Mouse (Mus musculus) ES-E14 (cell line): ENCODE results near the gene Itpk1. TPM values are rescaled to one million over a fixed set of nuclear protein-coding genes. Genes with fewer than 3 reads are reported as not detected.

Experiments used
- DNase-seq: peaks from one replicate; pipeline ENCODE4 v3.0.0-alpha.2; 2013; ENCODE audit warnings: low read depth, low spot score
- H3K27ac ChIP-seq: 2 replicates; pipeline ENCODE4 v1.5.1; 2012; ENCODE audit warnings: low read depth, mild to moderate bottlenecking, low read length, moderate library complexity, mixed read lengths; ENCODE audit not compliant: poor library complexity, insufficient read depth, severe bottlenecking
- H3K36me3 ChIP-seq: 2 replicates; pipeline ENCODE4 v1.6.1; 2012; ENCODE audit warnings: mild to moderate bottlenecking, low read length, moderate library complexity, mixed read lengths; ENCODE audit not compliant: control insufficient read depth, poor library complexity, insufficient read depth, severe bottlenecking
- H3K4me1 ChIP-seq, 2 experiments: fragments of 150-350 bp in 1 of 2; sonication (generic) in 1 of 2; 2 replicates each; pipeline ENCODE4 v1.6.1; 2012; ENCODE audit warnings: low read length in 2 of 2, mild to moderate bottlenecking in 1 of 2, mixed read lengths in 1 of 2; ENCODE audit not compliant: control insufficient read depth in 2 of 2, insufficient read depth in 2 of 2, poor library complexity in 1 of 2
- H3K4me3 ChIP-seq, 2 experiments: fragments of 150-350 bp in 1 of 2; sonication (generic) in 1 of 2; 2 replicates each; pipeline ENCODE4 v1.5.1; 2012; ENCODE audit warnings: low read length in 2 of 2, low read depth in 1 of 2, mild to moderate bottlenecking in 1 of 2, mixed read lengths in 1 of 2; ENCODE audit not compliant: insufficient read depth in 1 of 2, poor library complexity in 1 of 2, severe bottlenecking in 1 of 2
- H3K9ac ChIP-seq: 2 replicates; pipeline ENCODE4 v1.6.1; 2012; ENCODE audit warnings: low read depth, mild to moderate bottlenecking, low read length, mixed read lengths; ENCODE audit not compliant: poor library complexity, insufficient read depth, severe bottlenecking
- H3K9me3 ChIP-seq: fragments of 150-350 bp; sonication (generic); 2 replicates; pipeline ENCODE4 v1.6.1; 2012; ENCODE audit warnings: low read depth, mild to moderate bottlenecking, low read length; ENCODE audit not compliant: control insufficient read depth, insufficient read depth
- CHD2 ChIP-seq: IDR thresholded peaks from 2 replicates; pipeline ENCODE4 v1.6.1; 2014; ENCODE audit warnings: mild to moderate bottlenecking, low read depth, low read length, inconsistent platforms
- HCFC1 ChIP-seq: IDR thresholded peaks from 2 replicates; pipeline ENCODE4 v1.6.1; 2012; ENCODE audit warnings: low read length, inconsistent platforms, borderline replicate concordance; ENCODE audit not compliant: insufficient read depth
- MAFK ChIP-seq: IDR thresholded peaks from 2 replicates; pipeline ENCODE4 v1.6.1; 2014; ENCODE audit warnings: mild to moderate bottlenecking, low read depth, low read length, inconsistent platforms; ENCODE audit not compliant: insufficient read depth
- ZC3H11A ChIP-seq: IDR thresholded peaks from 2 replicates; pipeline ENCODE4 v1.6.1; 2012; ENCODE audit warnings: low read depth, mild to moderate bottlenecking, inconsistent platforms, low read length, borderline replicate concordance
- ZNF384 ChIP-seq: IDR thresholded peaks from 2 replicates; pipeline ENCODE4 v1.6.1; 2012; ENCODE audit warnings: low read depth, low read length, inconsistent platforms
- in situ Hi-C, 2 experiments: fragments of 600-800 bp; cut with MboI; formaldehyde crosslinking; loops; one replicate each; pipeline ENCODE4 v1.15.1; 2025; ENCODE audit warnings: low sequenced_read_pairs in 2 of 2, inconsistent platforms in 1 of 2; ENCODE audit not compliant: unreplicated experiment in 2 of 2
- total RNA-seq: library from RNA; depleted of rRNA; stranded (reverse); fragments of 300-350 nt; gene quantifications from 2 replicates; pipeline ENCODE4 v1.2.3, GENCODE M21; 2012

The Itpk1 gene
- total RNA-seq, 1 experiment, result 33.1 TPM

DNA sequence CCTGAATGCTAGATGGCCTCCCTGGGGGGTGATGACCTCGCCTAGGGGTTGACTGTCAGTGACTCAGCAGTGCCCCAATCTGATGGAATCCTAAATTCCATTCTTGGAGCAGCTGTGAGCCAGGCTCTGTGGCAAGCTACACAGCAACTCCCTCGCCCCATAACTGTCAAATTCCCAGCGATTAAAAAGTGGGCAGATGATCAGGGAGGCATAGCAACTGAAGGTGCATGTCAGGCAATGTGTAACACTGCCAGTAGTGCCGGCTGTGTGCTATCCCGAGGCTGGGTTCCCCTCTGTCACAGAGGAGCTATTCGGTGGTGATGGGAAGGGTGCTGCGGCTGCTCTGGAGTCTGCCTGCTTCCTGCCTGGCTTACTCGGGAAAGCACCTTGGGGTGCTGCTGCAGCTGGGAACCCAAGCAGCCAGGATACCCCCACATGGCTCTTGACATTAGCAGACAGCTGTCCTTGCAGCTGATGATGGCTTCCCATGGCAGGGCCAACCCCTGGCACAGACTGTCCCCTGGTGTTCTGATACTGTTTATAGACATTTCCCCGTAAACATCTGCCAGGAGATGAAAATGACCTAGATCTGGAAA lies 118.3 kb downstream of the Itpk1 start:
- Histone ChIP-seq H3K4me1 (peaks cover 2 to 9% of the 10 kb centered on the region in 2 experiments; a peak in 2 of 4 replicates), H3K4me3 (no peak overlapping the region), H3K9me3 (no peaks in the 10 kb centered on the region), H3K9ac (no peak overlapping the region), H3K36me3 (peaks cover 52% of the 10 kb centered on the region), H3K27ac (no peak overlapping the region)
- no peak for DNase-seq
- TF ChIP-seq ZNF384, result no peak
- TF ChIP-seq ZC3H11A, result no peak
- TF ChIP-seq MAFK, result no peak
- no peak for TF ChIP-seq HCFC1
- no peak for TF ChIP-seq CHD2
- in situ Hi-C loops, result no loop called here

GRCm38 (mm10) chr12:102585390-102585789 lies 119.3 kb downstream of the Itpk1 start:
- no peak overlapping the region; the same call in 1 of the 2 replicates for H3K27ac ChIP-seq
- no peak for DNase-seq
- no peak overlapping the region for H3K4me3 ChIP-seq
- peaks cover 51% of the 10 kb centered on the region for H3K36me3 ChIP-seq
- peaks cover 2 to 5% of the 10 kb centered on the region in 2 experiments; a peak in 2 of 4 replicates for H3K4me1 ChIP-seq
- no peak overlapping the region for H3K9ac ChIP-seq
- in situ Hi-C loops, result no loop called here
- H3K9me3 ChIP-seq, result no peaks in the 10 kb centered on the region
- no peak for TF ChIP-seq ZNF384
- TF ChIP-seq ZC3H11A, result no peak
- TF ChIP-seq MAFK, result no peak
- no peak for TF ChIP-seq CHD2
- no peak for TF ChIP-seq HCFC1

DNA sequence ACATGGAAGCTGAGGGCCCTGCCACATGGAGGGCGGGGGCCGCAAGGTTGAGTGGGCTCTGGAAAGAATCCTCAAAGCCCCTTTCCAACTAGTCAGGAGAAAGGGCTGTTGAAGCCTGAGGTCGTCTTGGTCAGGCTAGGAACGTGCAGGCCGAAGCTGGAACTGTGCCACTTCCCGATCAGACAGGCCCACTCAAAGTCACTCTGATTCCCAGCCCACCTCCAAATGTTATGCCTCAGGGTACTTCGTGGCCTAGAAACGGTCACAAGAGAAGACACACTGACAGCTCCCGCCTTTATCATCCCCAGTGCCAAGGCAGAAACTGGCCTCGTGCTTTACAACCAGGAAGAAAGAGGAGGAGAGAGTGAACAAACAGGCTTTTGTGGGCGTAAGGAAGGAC lies 122.3 kb downstream of the Itpk1 start:
- Histone ChIP-seq H3K4me3 (no peak overlapping the region), H3K9me3 (no peaks in the 10 kb centered on the region), H3K36me3 (peaks cover 61% of the 10 kb centered on the region), H3K9ac (no peak overlapping the region), H3K4me1 (peaks cover 2% of the 10 kb centered on the region in 2 experiments; a peak in 2 of 4 replicates), H3K27ac (no peak overlapping the region)
- in situ Hi-C loops, result no loop called here
- DNase-seq, result no peak
- no peak for TF ChIP-seq MAFK
- no peak for TF ChIP-seq HCFC1
- TF ChIP-seq CHD2, result no peak
- TF ChIP-seq ZC3H11A, result no peak
- no peak for TF ChIP-seq ZNF384

DNA sequence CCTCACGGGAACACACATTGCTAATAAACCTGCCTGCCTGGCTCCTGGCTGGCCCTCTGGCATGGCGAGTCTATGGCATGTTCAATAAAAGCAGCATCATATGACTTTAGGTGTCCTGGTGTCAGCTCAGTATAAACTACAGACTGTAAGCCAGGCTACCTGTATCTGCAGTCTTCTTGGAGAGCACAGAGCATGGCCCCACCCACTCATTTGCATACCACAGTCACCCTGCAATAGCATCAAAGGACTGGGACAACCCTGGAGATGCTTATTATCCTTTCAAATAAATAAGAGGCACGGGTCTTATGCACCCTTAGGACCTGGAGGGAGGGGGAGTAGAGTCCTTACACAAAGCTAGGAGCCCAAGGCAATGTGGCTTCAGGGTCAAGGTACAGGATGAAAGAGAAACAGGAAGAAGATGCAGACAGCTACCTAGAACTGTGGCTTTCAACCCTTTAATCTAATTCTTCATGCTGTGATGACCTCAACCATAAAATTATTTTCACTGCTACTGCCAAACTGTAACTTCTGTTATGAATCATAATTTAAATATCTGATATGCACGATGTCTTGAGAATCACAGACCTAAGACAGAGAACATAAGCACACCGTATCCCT lies 123.0 kb downstream of the Itpk1 start:
- in situ Hi-C loops, result no loop called here
- H3K4me3 ChIP-seq, result no peak overlapping the region
- peaks cover 58% of the 10 kb centered on the region for H3K36me3 ChIP-seq
- no peaks in the 10 kb centered on the region for H3K9me3 ChIP-seq
- no peak overlapping the region for H3K27ac ChIP-seq
- no peak overlapping the region for H3K9ac ChIP-seq
- no peak for DNase-seq
- TF ChIP-seq CHD2 (no peak), HCFC1 (no peak), ZNF384 (no peak), ZC3H11A (no peak), MAFK (no peak)
- H3K4me1 ChIP-seq, result peaks cover 2% of the 10 kb centered on the region in 2 experiments; a peak in 2 of 4 replicates
